Mouse (Mus musculus): ENCODE measurements around the gene Ercc6l.

GRCm38 (mm10) chrX:102094381-102094904 lies 62.4 kb downstream of the Ercc6l start:
- TF ChIP-seq HCFC1 (IDR thresholded peaks at IDR 0.05; ENCODE audit: borderline replicate concordance, insufficient read depth, low read length) = no peak
- TF ChIP-seq ZNF384 (IDR thresholded peaks at IDR 0.05; ENCODE audit: low read depth, low read length) = no peak
- TF ChIP-seq ZC3H11A (IDR thresholded peaks at IDR 0.05; ENCODE audit: borderline replicate concordance, low read depth, low read length) = no peak
- TF ChIP-seq CHD2 (IDR thresholded peaks at IDR 0.05; ENCODE audit: low read depth, low read length) = no peak
- no peak for TF ChIP-seq MAFK (IDR thresholded peaks at IDR 0.05; ENCODE audit: insufficient read depth, low read depth, low read length)
